In the genomic region with DNA sequence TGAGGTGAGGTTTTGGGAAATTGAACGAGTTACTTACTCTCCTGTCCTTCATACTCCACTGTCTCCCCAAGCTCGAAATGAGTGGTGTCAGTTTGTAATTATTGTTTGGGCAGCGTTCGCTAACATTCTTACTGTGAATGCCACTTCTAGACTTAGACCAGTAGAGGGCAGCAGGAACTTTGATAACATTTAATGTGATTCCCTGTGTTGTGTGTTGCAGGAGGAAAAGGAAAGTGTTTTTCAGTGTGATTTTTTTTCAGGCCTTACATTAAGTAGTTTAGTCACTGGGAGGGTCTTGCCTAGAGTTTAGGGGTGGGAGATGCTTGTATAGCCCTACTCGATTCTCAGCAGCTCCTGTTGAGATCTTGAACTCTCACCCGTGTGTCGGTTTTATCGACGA, we compare ENCODE assay signal across 8 mouse cellular contexts. TPM values are rescaled to one million over a fixed set of nuclear protein-coding genes. Genes with fewer than 3 reads are reported as not detected.
DNase-seq lines count a peak whose midpoint lies in the region; ATAC-seq lines count a peak whose summit lies in the region.

No protein-coding gene starts in this region.

- ATAC-seq in granulocyte monocyte progenitor cell, adult 5-6 weeks (replicated peaks; ENCODE audit: poor library complexity, severe bottlenecking), result peak; percentile 68

- peak; percentile 26 for DNase-seq in gastrocnemius, adult 18-20 months (ENCODE audit: low spot score)
- DNase-seq in gastrocnemius, postnatal 14 days, result no peak
- DNase-seq in 3T3-L1 (ENCODE audit: low read depth, low spot score) (peak; percentile 89), ZHBTc4 (ENCODE audit: low read depth, low spot score) (peak; percentile 72)
- DNase-seq in large intestine, adult 2 months (ENCODE audit: low read depth, low spot score), result peak; percentile 42
- peak; percentile 74 for DNase-seq in naive thymus-derived CD4-positive, alpha-beta T cell, adult 2 months (ENCODE audit: low read depth)
- DNase-seq in right cerebral cortex, postnatal 10 days (ENCODE audit: low spot score in 2 of 2), result no peak

- intact Hi-C loops in gastrocnemius, postnatal 14 days (cut with DNase I; ENCODE audit: low total_unique reads), result loop anchor here (2.0 to 5.0 kb wide), 3 partner anchors 60 to 121 kb away; no protein-coding TSS in a partner anchor

- 35% methylated on average over 9 of the region's 9 CpGs for WGBS in large intestine, adult 2 months

RNA-seq across cellular contexts. Expression of a gene that starts 3.5 kb away (rescaled TPM):
- not detected for total RNA-seq in gastrocnemius, adult 18-20 months (2021)
- total RNA-seq in gastrocnemius, postnatal 14 days (2021), result under 1 TPM; 0.38 to 0.84 TPM
- total RNA-seq in granulocyte monocyte progenitor cell, adult 5-6 weeks (2014; fragmentation: Nextera tagmentation), result 0.64 TPM in 1 of 2 replicates, not detected in the other
- 1.2 and 1.6 TPM in 2 replicates for total RNA-seq in granulocyte monocyte progenitor cell, adult 5-6 weeks (2017)
- 0.60 and 0.64 TPM in 2 replicates for polyA plus RNA-seq in large intestine, adult 2 months (2012; rRNA removed)

RNA-seq across cellular contexts. Expression of a gene that starts 14.6 kb away (rescaled TPM):
- 10 to 100 TPM; 51.3 to 68.0 TPM for total RNA-seq in gastrocnemius, adult 18-20 months (2021)
- total RNA-seq in gastrocnemius, postnatal 14 days (2021), result 100 to 1,000 TPM; 166 to 195 TPM
- total RNA-seq in granulocyte monocyte progenitor cell, adult 5-6 weeks (2014; fragmentation: Nextera tagmentation), result not detected in 2 replicates
- total RNA-seq in granulocyte monocyte progenitor cell, adult 5-6 weeks (2017), result not detected in 2 replicates
- polyA plus RNA-seq in large intestine, adult 2 months (2012; rRNA removed), result 209 and 260 TPM in 2 replicates

RNA-seq across cellular contexts. Expression of a gene that starts 25.8 kb away (rescaled TPM):
- total RNA-seq in gastrocnemius, adult 18-20 months (2021), result under 1 TPM; 0.21 to 0.28 TPM
- total RNA-seq in gastrocnemius, postnatal 14 days (2021), result 1 to 10 TPM in 1 of 2 experiments, under 1 TPM in 1; 0.62 to 1.6 TPM
- total RNA-seq in granulocyte monocyte progenitor cell, adult 5-6 weeks (2014; fragmentation: Nextera tagmentation), result not detected in 2 replicates
- total RNA-seq in granulocyte monocyte progenitor cell, adult 5-6 weeks (2017), result 0.21 and 1.8 TPM in 2 replicates
- polyA plus RNA-seq in large intestine, adult 2 months (2012; rRNA removed), result not detected in 2 replicates

RNA-seq across cellular contexts. Expression of a gene that starts 33.0 kb away (rescaled TPM):
- 10 to 100 TPM; 52.4 to 52.7 TPM for total RNA-seq in gastrocnemius, adult 18-20 months (2021)
- 10 to 100 TPM; 49.2 to 53.1 TPM for total RNA-seq in gastrocnemius, postnatal 14 days (2021)
- total RNA-seq in granulocyte monocyte progenitor cell, adult 5-6 weeks (2014; fragmentation: Nextera tagmentation), result 139 and 168 TPM in 2 replicates
- total RNA-seq in granulocyte monocyte progenitor cell, adult 5-6 weeks (2017), result 53.9 and 58.5 TPM in 2 replicates
- 26.9 and 30.0 TPM in 2 replicates for polyA plus RNA-seq in large intestine, adult 2 months (2012; rRNA removed)

RNA-seq across cellular contexts. Expression of a gene that starts 33.6 kb away (rescaled TPM):
- total RNA-seq in gastrocnemius, adult 18-20 months (2021), result under 1 TPM in 1 of 2 experiments, not detected in 1; 0.05 TPM
- under 1 TPM; 0.10 to 0.35 TPM for total RNA-seq in gastrocnemius, postnatal 14 days (2021)
- 3.3 and 3.9 TPM in 2 replicates for total RNA-seq in granulocyte monocyte progenitor cell, adult 5-6 weeks (2014; fragmentation: Nextera tagmentation)
- total RNA-seq in granulocyte monocyte progenitor cell, adult 5-6 weeks (2017), result 1.1 and 2.8 TPM in 2 replicates
- 0.12 and 0.19 TPM in 2 replicates for polyA plus RNA-seq in large intestine, adult 2 months (2012; rRNA removed)

Comparison
In these comparisons a context has a peak if more than half of its experiments do, and no peak if none do; other contexts are left out.
1. DNase-seq: peak in gastrocnemius, adult 18-20 months (single experiment), 3T3-L1 (single experiment), ZHBTc4 (single experiment), large intestine, adult 2 months (single experiment) and naive thymus-derived CD4-positive, alpha-beta T cell, adult 2 months (single experiment); none in gastrocnemius, postnatal 14 days (single experiment) and right cerebral cortex, postnatal 10 days (0 of 2).
2. RNA of a gene that starts 14.6 kb away (total RNA-seq): 166 to 195 TPM in gastrocnemius, postnatal 14 days and 51.3 to 68.0 TPM in gastrocnemius, adult 18-20 months; not detected in granulocyte monocyte progenitor cell, adult 5-6 weeks; every median in the first group is over 10 times any median in the second.